Mouse (Mus musculus): ENCODE measurements around the gene Zfp637. TPM values are rescaled to one million over a fixed set of nuclear protein-coding genes. Genes with fewer than 3 reads are reported as not detected.
A peak's percentile ranks its signal among the peaks of the same experiment; 100 is the strongest.
"Not testable (repeated sequence)": the region's sequence is repeated elsewhere in the genome, so short reads cannot be mapped to it uniquely, and the experiment has no call there.

Zfp637 gene
- 10 to 100 TPM; 24.5 to 27.8 TPM for polyA plus RNA-seq (2017; shearing (Covaris generic))

- ATAC-seq: peak; percentile 97
Observed at GRCm38 (mm10) chr6:117840686-117841510, at the start of gene Zfp637. Gene Zfp637 (plus strand): TSS chr6:117841180.

- no peak for ATAC-seq
Observed at GRCm38 (mm10) chr6:117795251-117795650, 45.7 kb upstream of the Zfp637 start.

GRCm38 (mm10) chr6:117800824-117801223 lies 40.2 kb upstream of the Zfp637 start:
- ATAC-seq: no peak

GRCm38 (mm10) chr6:117801801-117802200 lies 39.2 kb upstream of the Zfp637 start:
- ATAC-seq: no peak

GRCm38 (mm10) chr6:117807756-117808155 lies 33.2 kb upstream of the Zfp637 start:
- no peak for ATAC-seq

GRCm38 (mm10) chr6:117809816-117810215 lies 31.2 kb upstream of the Zfp637 start:
- no peak for ATAC-seq

GRCm38 (mm10) chr6:117810717-117811116 lies 30.3 kb upstream of the Zfp637 start:
- no peak for ATAC-seq

GRCm38 (mm10) chr6:117811256-117811655 lies 29.7 kb upstream of the Zfp637 start:
- ATAC-seq: no peak

- ATAC-seq: no peak
Observed at GRCm38 (mm10) chr6:117814681-117815080, 26.3 kb upstream of the Zfp637 start.

- ATAC-seq: no peak
Observed at GRCm38 (mm10) chr6:117817108-117817541, 23.9 kb upstream of the Zfp637 start.

- no peak for ATAC-seq
Observed at GRCm38 (mm10) chr6:117820327-117820726, 20.7 kb upstream of the Zfp637 start.

GRCm38 (mm10) chr6:117825369-117825768 lies 15.6 kb upstream of the Zfp637 start:
- peak; percentile 57 for ATAC-seq

- ATAC-seq: no peak
Observed at GRCm38 (mm10) chr6:117828273-117828672, 12.7 kb upstream of the Zfp637 start.

- ATAC-seq: no peak
Observed at GRCm38 (mm10) chr6:117841511-117841955, 553 bp downstream of the Zfp637 start.

GRCm38 (mm10) chr6:117844597-117844996 lies 3.6 kb downstream of the Zfp637 start:
- no peak for ATAC-seq

- ATAC-seq: not testable (repeated sequence)
Observed at GRCm38 (mm10) chr6:117846671-117847070, 5.7 kb downstream of the Zfp637 start.

- ATAC-seq: peak; percentile 36
Observed at GRCm38 (mm10) chr6:117847772-117848171, 6.8 kb downstream of the Zfp637 start.

GRCm38 (mm10) chr6:117848577-117848976 lies 7.6 kb downstream of the Zfp637 start:
- no peak for ATAC-seq

GRCm38 (mm10) chr6:117851747-117852146 lies 10.8 kb downstream of the Zfp637 start:
- ATAC-seq: peak; percentile 71

GRCm38 (mm10) chr6:117857990-117858389 lies 17.0 kb downstream of the Zfp637 start:
- no peak for ATAC-seq

- no peak for ATAC-seq
Observed at GRCm38 (mm10) chr6:117861848-117862247, 20.9 kb downstream of the Zfp637 start, which contains the start of gene Zfp239. Gene Zfp239 (plus strand): TSS chr6:117862100.

- no peak for ATAC-seq
Observed at GRCm38 (mm10) chr6:117862465-117862864, 21.5 kb downstream of the Zfp637 start.

GRCm38 (mm10) chr6:117862899-117863620 lies 22.1 kb downstream of the Zfp637 start:
- peak; percentile 94 for ATAC-seq

- ATAC-seq: no peak
Observed at GRCm38 (mm10) chr6:117863751-117864150, 22.8 kb downstream of the Zfp637 start.
